Mouse (Mus musculus) forebrain, embryonic 13.5 days (tissue): ENCODE measurements around the gene Pdpk1. TPM values are rescaled to one million over a fixed set of nuclear protein-coding genes. Genes with fewer than 3 reads are reported as not detected.
A peak's percentile ranks its signal among the peaks of the same experiment; 100 is the strongest.
"Not testable (repeated sequence)": the region's sequence is repeated elsewhere in the genome, so short reads cannot be mapped to it uniquely, and the experiment has no call there.

Experiments used
- ATAC-seq: fragments of 200-750 bp; cut with Nextera tagmentation; 2 replicates; pipeline ENCODE4 v1.8.0; 2017
- H3K27ac ChIP-seq: fragments of 300-500 bp; sonication (generic); 2 replicates; pipeline ENCODE4 v1.5.1; 2015; ENCODE audit warnings: inconsistent platforms, mild to moderate bottlenecking, moderate library complexity
- H3K27me3 ChIP-seq: fragments of 300-500 bp; sonication (generic); 2 replicates; pipeline ENCODE4 v1.6.1; 2015; ENCODE audit warnings: mild to moderate bottlenecking, inconsistent platforms
- H3K36me3 ChIP-seq: fragments of 300-500 bp; sonication (generic); 2 replicates; pipeline ENCODE4 v1.6.1; 2015; ENCODE audit warnings: mild to moderate bottlenecking, inconsistent platforms; ENCODE audit not compliant: poor library complexity, severe bottlenecking
- H3K4me1 ChIP-seq: fragments of 300-500 bp; sonication (generic); 2 replicates; pipeline ENCODE4 v1.6.1; 2015; ENCODE audit warnings: inconsistent platforms
- H3K4me2 ChIP-seq: fragments of 300-500 bp; sonication (generic); 2 replicates; pipeline ENCODE4 v1.6.1; 2015; ENCODE audit warnings: inconsistent platforms, mild to moderate bottlenecking, moderate library complexity
- H3K4me3 ChIP-seq: fragments of 300-500 bp; sonication (generic); 2 replicates; pipeline ENCODE4 v1.5.1; 2015; ENCODE audit warnings: mild to moderate bottlenecking, inconsistent platforms
- H3K9ac ChIP-seq: fragments of 300-500 bp; sonication (generic); 2 replicates; pipeline ENCODE4 v1.6.1; 2015; ENCODE audit warnings: mild to moderate bottlenecking, inconsistent platforms
- H3K9me3 ChIP-seq: fragments of 300-500 bp; sonication (generic); replicated peaks from 2 replicates; pipeline ENCODE4 v1.6.1; 2016; ENCODE audit warnings: inconsistent platforms
- WGBS: fragments of 180-500 bp; shearing (Covaris S2); methylation state at CpG from one replicate; pipeline ENCODE4 v1.1.7; 2015; 5-methylcytosine and 5-hydroxymethylcytosine counted together
- polyA plus RNA-seq: library from polyadenylated mRNA; unstranded; fragments of >200 nt; fragmentation: Nextera tagmentation; extraction: Ambion mirVana; gene quantifications from 2 replicates; pipeline ENCODE4 v1.2.1, GENCODE M21; 2015

The Pdpk1 gene
- polyA plus RNA-seq, 1 experiment from 2014 or later, result 49.7 TPM

- Histone ChIP-seq H3K27ac (no peak overlapping the region), H3K4me3 (0 out of 2 replicates have a peak overlapping the region, but pooled peaks have one; percentile 99), H3K36me3 (no peaks in the 10 kb centered on the region; the same call in 1 of the 2 replicates), H3K4me2 (peak overlapping the region; percentile 89), H3K9me3 (no peaks in the 10 kb centered on the region), H3K27me3 (no peaks in the 10 kb centered on the region), H3K4me1 (peaks cover 27% of the 10 kb centered on the region), H3K9ac (peak overlapping the region; percentile 93; the same call in 1 of the 2 replicates)
- WGBS, result 91% methylated on average over 4 of the region's 4 CpGs
- no peak for ATAC-seq
These were observed 10.8 kb downstream of the Pdpk1 start for GRCm38 (mm10) chr17:24139968-24140367.

- H3K4me3 ChIP-seq, result no peak overlapping the region
- H3K9me3 ChIP-seq, result no peaks in the 10 kb centered on the region
- WGBS, result 88% methylated on average over 3 of the region's 3 CpGs
- H3K4me2 ChIP-seq, result no peak overlapping the region
- H3K9ac ChIP-seq, result no peak overlapping the region
- ATAC-seq, result no peak
- H3K27ac ChIP-seq, result no peak overlapping the region
- no peaks in the 10 kb centered on the region; the same call in 1 of the 2 replicates for H3K36me3 ChIP-seq
- no peaks in the 10 kb centered on the region for H3K27me3 ChIP-seq
- peaks cover 27% of the 10 kb centered on the region for H3K4me1 ChIP-seq
These were observed 11.5 kb downstream of the Pdpk1 start for GRCm38 (mm10) chr17:24139256-24139655.

- Histone ChIP-seq H3K9me3 (no peaks in the 10 kb centered on the region), H3K4me2 (no peak overlapping the region), H3K4me1 (peaks cover 25% of the 10 kb centered on the region), H3K9ac (no peak overlapping the region), H3K36me3 (no peaks in the 10 kb centered on the region; the same call in 1 of the 2 replicates), H3K27ac (no peak overlapping the region), H3K4me3 (no peak overlapping the region), H3K27me3 (no peaks in the 10 kb centered on the region)
- WGBS, result 80% methylated on average over 2 of the region's 2 CpGs
- no peak for ATAC-seq
These were observed 13.4 kb downstream of the Pdpk1 start for GRCm38 (mm10) chr17:24137226-24137880.

GRCm38 (mm10) chr17:24134062-24134461, 16.7 kb downstream of the Pdpk1 start:
- ATAC-seq, result no peak
- H3K9me3 ChIP-seq, result no peaks in the 10 kb centered on the region
- H3K36me3 ChIP-seq, result no peaks in the 10 kb centered on the region; the same call in 1 of the 2 replicates
- H3K27me3 ChIP-seq, result no peaks in the 10 kb centered on the region
- no peak overlapping the region for H3K9ac ChIP-seq
- H3K4me2 ChIP-seq, result no peak overlapping the region
- H3K4me3 ChIP-seq, result no peak overlapping the region
- H3K27ac ChIP-seq, result no peak overlapping the region
- 0 out of 2 replicates have a peak, but pooled peaks cover 6% of the 10 kb centered on the region for H3K4me1 ChIP-seq

- not testable (repeated sequence) for H3K27ac ChIP-seq, H3K9me3 ChIP-seq, H3K36me3 ChIP-seq, H3K4me1 ChIP-seq, ATAC-seq, H3K27me3 ChIP-seq, H3K9ac ChIP-seq, H3K4me2 ChIP-seq, H3K4me3 ChIP-seq
- 89% methylated on average over 4 of the region's 4 CpGs for WGBS
These were observed 17.8 kb downstream of the Pdpk1 start for GRCm38 (mm10) chr17:24132919-24133318.

- H3K4me2 ChIP-seq, result no peak overlapping the region
- 87% methylated on average over 3 of the region's 3 CpGs for WGBS
These were observed 19.2 kb downstream of the Pdpk1 start for GRCm38 (mm10) chr17:24131570-24131969.

GRCm38 (mm10) chr17:24129246-24129645, 21.5 kb downstream of the Pdpk1 start:
- 94% methylated on average over 4 of the region's 4 CpGs for WGBS

More at GRCm38 (mm10) chr17:24131570-24131969, 19.2 kb downstream of the Pdpk1 start:
- no peak overlapping the region for H3K9ac ChIP-seq
- H3K9me3 ChIP-seq, result no peaks in the 10 kb centered on the region
- no peaks in the 10 kb centered on the region for H3K27me3 ChIP-seq
- no peaks in the 10 kb centered on the region for H3K36me3 ChIP-seq
- H3K27ac ChIP-seq, result no peak overlapping the region
- ATAC-seq, result no peak
- no peaks in the 10 kb centered on the region for H3K4me1 ChIP-seq
- H3K4me3 ChIP-seq, result no peak overlapping the region

GRCm38 (mm10) chr17:24127592-24127991, 23.1 kb downstream of the Pdpk1 start:
- Histone ChIP-seq H3K27ac (no peak overlapping the region), H3K4me2 (no peak overlapping the region), H3K4me3 (no peak overlapping the region), H3K27me3 (no peaks in the 10 kb centered on the region), H3K4me1 (no peaks in the 10 kb centered on the region), H3K9me3 (no peaks in the 10 kb centered on the region), H3K9ac (no peak overlapping the region), H3K36me3 (no peaks in the 10 kb centered on the region)
- WGBS, result 93% methylated on average over 1 of the region's 1 CpGs
- ATAC-seq, result no peak

More at GRCm38 (mm10) chr17:24129246-24129645, 21.5 kb downstream of the Pdpk1 start:
- not testable (repeated sequence) for H3K9ac ChIP-seq, H3K9me3 ChIP-seq, H3K36me3 ChIP-seq, H3K27ac ChIP-seq, H3K4me2 ChIP-seq, ATAC-seq, H3K27me3 ChIP-seq, H3K4me1 ChIP-seq, H3K4me3 ChIP-seq

- Histone ChIP-seq H3K4me2 (no peak overlapping the region), H3K36me3 (no peaks in the 10 kb centered on the region), H3K4me3 (no peak overlapping the region), H3K9me3 (no peaks in the 10 kb centered on the region), H3K9ac (no peak overlapping the region), H3K4me1 (no peaks in the 10 kb centered on the region), H3K27ac (no peak overlapping the region), H3K27me3 (no peaks in the 10 kb centered on the region)
- ATAC-seq, result no peak
- WGBS, result 87% methylated on average over 3 of the region's 3 CpGs
These were observed 23.9 kb downstream of the Pdpk1 start for GRCm38 (mm10) chr17:24126801-24127200.

- no peak overlapping the region for H3K27ac ChIP-seq
- WGBS, result 89% methylated on average over 3 of the region's 3 CpGs
- no peaks in the 10 kb centered on the region for H3K27me3 ChIP-seq
- H3K4me3 ChIP-seq, result no peak overlapping the region
- H3K4me1 ChIP-seq, result peaks cover 5% of the 10 kb centered on the region
- no peak for ATAC-seq
- no peak overlapping the region for H3K9ac ChIP-seq
- H3K9me3 ChIP-seq, result no peaks in the 10 kb centered on the region
- H3K4me2 ChIP-seq, result no peak overlapping the region
- no peaks in the 10 kb centered on the region for H3K36me3 ChIP-seq
These were observed 31.3 kb downstream of the Pdpk1 start for GRCm38 (mm10) chr17:24119446-24119845.

GRCm38 (mm10) chr17:24113031-24113430, 37.7 kb downstream of the Pdpk1 start:
- H3K27me3 ChIP-seq, result no peaks in the 10 kb centered on the region

GRCm38 (mm10) chr17:24111256-24111655, 39.5 kb downstream of the Pdpk1 start:
- H3K9ac ChIP-seq, result no peak overlapping the region
- no peaks in the 10 kb centered on the region for H3K9me3 ChIP-seq
- H3K27me3 ChIP-seq, result no peaks in the 10 kb centered on the region
- peaks cover 35% of the 10 kb centered on the region for H3K36me3 ChIP-seq
- H3K4me2 ChIP-seq, result no peak overlapping the region
- H3K4me3 ChIP-seq, result no peak overlapping the region
- WGBS, result 88% methylated on average over 1 of the region's 1 CpGs
- H3K27ac ChIP-seq, result no peak overlapping the region
- H3K4me1 ChIP-seq, result peaks cover 3% of the 10 kb centered on the region
- ATAC-seq, result no peak

More at GRCm38 (mm10) chr17:24113031-24113430, 37.7 kb downstream of the Pdpk1 start:
- Histone ChIP-seq H3K27ac (no peak overlapping the region), H3K36me3 (peaks cover 21% of the 10 kb centered on the region), H3K4me1 (peaks cover 5% of the 10 kb centered on the region), H3K9me3 (no peaks in the 10 kb centered on the region), H3K4me2 (no peak overlapping the region), H3K9ac (no peak overlapping the region), H3K4me3 (no peak overlapping the region)
- ATAC-seq, result no peak
- 82% methylated on average over 4 of the region's 4 CpGs for WGBS

GRCm38 (mm10) chr17:24108896-24109295, 41.8 kb downstream of the Pdpk1 start:
- Histone ChIP-seq H3K27ac (no peak overlapping the region; the same call in 1 of the 2 replicates), H3K27me3 (no peaks in the 10 kb centered on the region), H3K4me3 (no peak overlapping the region), H3K4me1 (no peaks in the 10 kb centered on the region; the same call in 1 of the 2 replicates), H3K9ac (no peak overlapping the region), H3K9me3 (no peaks in the 10 kb centered on the region), H3K4me2 (no peak overlapping the region), H3K36me3 (peaks cover 55% of the 10 kb centered on the region)
- 83% methylated on average over 1 of the region's 1 CpGs for WGBS
- ATAC-seq, result no peak
